Mouse (Mus musculus) MEL (cell line): ENCODE results near the gene Kmo. TPM values are rescaled to one million over a fixed set of nuclear protein-coding genes. Genes with fewer than 3 reads are reported as not detected.

ENCODE experiments used
- DNase-seq: peaks from one replicate; pipeline ENCODE4 v3.0.0; 2011; ENCODE audit warnings: low read depth, low spot score
- H3K27ac ChIP-seq: 2 replicates; pipeline ENCODE4 v1.5.1; 2012; ENCODE audit warnings: low read depth, mild to moderate bottlenecking, control low read depth, low read length, moderate library complexity; ENCODE audit not compliant: control insufficient read depth
- H3K27me3 ChIP-seq, 2 experiments: fragments of 150-350 bp in 1 of 2; sonication (generic) in 1 of 2; 2 replicates each; pipeline ENCODE4 v1.6.1; 2012; ENCODE audit warnings: low read length in 2 of 2, mild to moderate bottlenecking in 2 of 2, improper control_type of control experiment in 1 of 2, moderate library complexity in 1 of 2; ENCODE audit not compliant: insufficient read depth in 2 of 2, control insufficient read depth in 1 of 2
- H3K36me3 ChIP-seq, 2 experiments: 2 replicates each; pipeline ENCODE4 v1.6.1; 2012 to 2014; ENCODE audit warnings: low read length in 2 of 2, improper control_type of control experiment in 1 of 2, inconsistent platforms in 1 of 2, mild to moderate bottlenecking in 1 of 2; ENCODE audit not compliant: insufficient read depth in 2 of 2, control insufficient read depth in 1 of 2
- H3K4me1 ChIP-seq, 2 experiments: fragments of 150-350 bp in 1 of 2; sonication (generic) in 1 of 2; 2 replicates each; pipeline ENCODE4 v1.6.1; 2012; ENCODE audit warnings: low read length in 2 of 2, improper control_type of control experiment in 1 of 2, mild to moderate bottlenecking in 1 of 2; ENCODE audit not compliant: insufficient read depth in 2 of 2, control insufficient read depth in 1 of 2
- H3K4me3 ChIP-seq, 2 experiments: fragments of 150-350 bp in 1 of 2; sonication (generic) in 1 of 2; 2 replicates each; pipeline ENCODE4 v1.5.1; 2012; ENCODE audit warnings: low read depth in 2 of 2, low read length in 2 of 2, mild to moderate bottlenecking in 2 of 2, moderate library complexity in 2 of 2, control low read depth in 1 of 2, improper control_type of control experiment in 1 of 2; ENCODE audit not compliant: control insufficient read depth in 1 of 2, insufficient read depth in 1 of 2
- H3K79me2 ChIP-seq: 2 replicates; pipeline ENCODE4 v1.6.1; 2012; ENCODE audit warnings: mild to moderate bottlenecking, low read length, moderate library complexity; ENCODE audit not compliant: control insufficient read depth, poor library complexity, insufficient read depth
- H3K9ac ChIP-seq: 2 replicates; pipeline ENCODE4 v1.6.1; 2012; ENCODE audit warnings: low read depth, mild to moderate bottlenecking, control low read depth, low read length, moderate library complexity; ENCODE audit not compliant: control insufficient read depth, poor library complexity, severe bottlenecking
- H3K9me3 ChIP-seq: fragments of 150-350 bp; sonication (generic); replicated peaks from 2 replicates; pipeline ENCODE4 v1.6.1; 2012; ENCODE audit warnings: mild to moderate bottlenecking, low read length, improper control_type of control experiment, moderate library complexity; ENCODE audit not compliant: insufficient read depth
- E2F4 ChIP-seq: IDR thresholded peaks from 2 replicates; pipeline ENCODE4 v1.6.1; 2011; ENCODE audit warnings: low read depth, low read length, improper control_type of control experiment, borderline replicate concordance
- KAT2A ChIP-seq: conservative IDR thresholded peaks from 2 replicates; pipeline ENCODE4 v1.6.1; 2012; ENCODE audit warnings: low read depth, low read length, improper control_type of control experiment, inconsistent platforms
- MAZ ChIP-seq: IDR thresholded peaks from 2 replicates; pipeline ENCODE4 v1.6.1; 2012; ENCODE audit warnings: low read depth, mild to moderate bottlenecking, inconsistent platforms, low read length, improper control_type of control experiment
- MEF2A ChIP-seq: IDR thresholded peaks from 2 replicates; pipeline ENCODE4 v1.6.1; 2014; ENCODE audit warnings: low read depth, mild to moderate bottlenecking, inconsistent platforms, low read length, improper control_type of control experiment; ENCODE audit not compliant: poor library complexity, insufficient replicate concordance, severe bottlenecking; ENCODE audit errors: extremely low read depth
- POLR2AphosphoS2 ChIP-seq: IDR thresholded peaks from 2 replicates; pipeline ENCODE4 v1.6.1; 2011; ENCODE audit warnings: low read length, improper control_type of control experiment
- POLR2AphosphoS5 ChIP-seq: IDR thresholded peaks from 2 replicates; pipeline ENCODE4 v1.6.1; 2012; ENCODE audit warnings: low read depth, borderline replicate concordance, mild to moderate bottlenecking, inconsistent platforms, low read length, moderate library complexity, mixed read lengths
- TBP ChIP-seq: IDR thresholded peaks from 2 replicates; pipeline ENCODE4 v1.8.0; 2011; ENCODE audit warnings: low read depth, low read length, improper control_type of control experiment
- ZKSCAN1 ChIP-seq: IDR thresholded peaks from 2 replicates; pipeline ENCODE4 v1.6.1; 2012; ENCODE audit warnings: low read depth, mild to moderate bottlenecking, inconsistent platforms, low read length, improper control_type of control experiment, moderate library complexity
- ZMIZ1 ChIP-seq: IDR thresholded peaks from 2 replicates; pipeline ENCODE4 v1.6.1; 2012; ENCODE audit warnings: low read depth, mild to moderate bottlenecking, inconsistent platforms, low read length, improper control_type of control experiment, moderate library complexity
- ZNF384 ChIP-seq: IDR thresholded peaks from 2 replicates; pipeline ENCODE4 v1.6.1; 2012; ENCODE audit warnings: low read depth, mild to moderate bottlenecking, inconsistent platforms, low read length, improper control_type of control experiment
- polyA plus RNA-seq, 2 experiments: library from polyadenylated mRNA; stranded (reverse) in 1 of 2; unstranded in 1 of 2; fragments of >175 nt in 1 of 2; fragments of >200 nt in 1 of 2; gene quantifications; 2 replicates each; pipeline versions ENCODE4 v1.2.1 to v1.2.4; 2012; ENCODE audit warnings: low replicate concordance in 2 of 2, low read depth in 1 of 2; ENCODE audit not compliant: insufficient read length in 2 of 2, insufficient read depth in 1 of 2, missing spikeins in 1 of 2
- total RNA-seq: library from RNA; depleted of rRNA; stranded (reverse); fragments of 300-350 nt; gene quantifications from 2 replicates; pipeline ENCODE4 v1.2.3, GENCODE M21; 2012

Gene Kmo
- total and polyA plus RNA-seq, 3 experiments, result 0.27 to 1.6 TPM; not detected in 1

DNA sequence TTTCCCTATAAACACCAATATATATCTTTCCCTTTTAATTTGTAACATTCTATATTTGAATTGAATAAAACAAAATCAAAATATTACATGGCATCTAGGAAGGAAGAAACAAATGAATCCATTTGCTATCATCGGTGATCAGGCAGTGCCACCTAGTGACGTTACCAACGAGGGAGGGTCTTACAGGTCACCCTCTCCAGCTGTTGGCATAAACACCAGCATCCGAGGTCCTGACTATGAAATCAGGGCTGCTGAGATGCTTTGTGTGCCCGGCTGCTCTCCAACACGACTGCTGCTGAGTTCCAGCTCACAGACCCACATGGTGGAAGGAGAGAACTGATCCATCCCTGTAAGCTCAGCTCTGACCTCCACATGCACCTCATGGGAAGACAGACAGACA is 16.8 kb upstream of the Kmo start (continued):
- no peak for TF ChIP-seq KAT2A
- TF ChIP-seq E2F4, result no peak
- no peak for TF ChIP-seq MAZ
- no peak for TF ChIP-seq TBP
- no peak for TF ChIP-seq ZNF384
- TF ChIP-seq, all 39 proteins: peak for 4

DNA sequence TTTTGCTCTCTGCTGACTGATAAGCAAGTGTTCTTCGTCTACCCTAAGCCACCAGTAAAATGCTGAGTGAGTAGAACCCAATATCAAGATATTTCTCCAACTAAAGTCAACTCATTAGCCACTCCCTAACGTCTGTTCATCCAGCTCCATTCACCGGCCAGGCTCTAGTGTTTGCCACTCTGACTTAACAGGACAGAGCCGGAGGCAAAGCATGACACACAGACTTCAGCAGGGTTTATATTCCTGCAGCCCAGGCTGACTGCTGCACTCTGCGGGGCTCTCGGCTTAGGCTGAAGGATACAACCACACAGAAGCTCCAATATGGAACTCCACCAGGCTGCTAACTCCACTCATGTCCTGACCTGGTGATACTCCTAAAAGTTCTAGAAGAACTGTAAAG is 12.9 kb upstream of the Kmo start:
- Histone ChIP-seq H3K79me2 (no peaks in the 10 kb centered on the region), H3K9ac (no peak overlapping the region), H3K4me1 (no peaks in the 10 kb centered on the region), H3K9me3 (no peaks in the 10 kb centered on the region), H3K36me3 (peaks cover 0 to 34% of the 10 kb centered on the region in 2 experiments; a peak in 2 of 4 replicates), H3K4me3 (no peak overlapping the region), H3K27me3 (no peaks in the 10 kb centered on the region), H3K27ac (no peak overlapping the region)
- no peak for TF ChIP-seq MAZ
- DNase-seq, result no peak

- Histone ChIP-seq H3K4me3 (no peak overlapping the region), H3K36me3 (peaks cover 0 to 37% of the 10 kb centered on the region in 2 experiments; a peak in 2 of 4 replicates), H3K79me2 (no peaks in the 10 kb centered on the region), H3K9ac (no peak overlapping the region), H3K27me3 (no peaks in the 10 kb centered on the region), H3K4me1 (no peaks in the 10 kb centered on the region), H3K9me3 (no peaks in the 10 kb centered on the region), H3K27ac (no peak overlapping the region)
- no peak for TF ChIP-seq ZKSCAN1
- no peak for TF ChIP-seq MEF2A
- no peak for TF ChIP-seq ZNF384
- TF ChIP-seq POLR2AphosphoS2, result no peak
- TF ChIP-seq MAZ, result no peak
- no peak for TF ChIP-seq POLR2AphosphoS5
- DNase-seq, result no peak
These were observed 12.2 kb upstream of the Kmo start for GRCm38 (mm10) chr1:175607838-175608585.

GRCm38 (mm10) chr1:175608708-175609107 is 11.5 kb upstream of the Kmo start:
- Histone ChIP-seq H3K27ac (no peak overlapping the region), H3K79me2 (no peaks in the 10 kb centered on the region), H3K9ac (no peak overlapping the region), H3K36me3 (peaks cover 0 to 38% of the 10 kb centered on the region in 2 experiments; a peak in 2 of 4 replicates), H3K4me1 (no peaks in the 10 kb centered on the region), H3K4me3 (no peak overlapping the region), H3K9me3 (no peaks in the 10 kb centered on the region)
- TF ChIP-seq ZMIZ1, result no peak
- TF ChIP-seq, all 39 proteins: peak for 0
- DNase-seq, result no peak
- no peaks in the 10 kb centered on the region for H3K27me3 ChIP-seq
